Mouse (Mus musculus) monocyte, adult 5-6 weeks (primary cell): ENCODE measurements around the gene Jazf1. TPM values are rescaled to one million over a fixed set of nuclear protein-coding genes. Genes with fewer than 3 reads are reported as not detected.
A peak's percentile ranks its signal among the peaks of the same experiment; 100 is the strongest.

Experiments used
- ATAC-seq: fragments of 153-309, 156-312 bp; replicated peaks from 2 replicates; pipeline ENCODE4 v1.8.0; 2017; ENCODE audit warnings: mild to moderate bottlenecking; ENCODE audit not compliant: low TSS enrichment, insufficient number of reproducible peaks, severe bottlenecking, poor library complexity, low FRiP score
- total RNA-seq: library from RNA; stranded (forward); fragments of 200-1000, 200-491, 200-594 nt; gene quantifications from 3 replicates; pipeline ENCODE4 v1.2.3, GENCODE M21; 2017

Jazf1 gene
- total RNA-seq, 1 experiment from 2014 or later = 0.38 TPM

- no peak for ATAC-seq
Observed at GRCm38 (mm10) chr6:53017357-53018205, 50.9 kb downstream of the Jazf1 start.

- ATAC-seq = no peak
Observed at GRCm38 (mm10) chr6:53014460-53015455, 53.7 kb downstream of the Jazf1 start.

- no peak for ATAC-seq
Observed at GRCm38 (mm10) chr6:53010286-53010685, 58.1 kb downstream of the Jazf1 start.

- ATAC-seq = no peak
Observed at GRCm38 (mm10) chr6:53006032-53006431, 62.4 kb downstream of the Jazf1 start.

GRCm38 (mm10) chr6:53005544-53005943 is 62.9 kb downstream of the Jazf1 start:
- no peak for ATAC-seq

- no peak for ATAC-seq
Observed at GRCm38 (mm10) chr6:52990816-52991215, 77.6 kb downstream of the Jazf1 start.

- no peak for ATAC-seq
Observed at GRCm38 (mm10) chr6:52987905-52988640, 80.4 kb downstream of the Jazf1 start.

GRCm38 (mm10) chr6:52987391-52987790 is 81.0 kb downstream of the Jazf1 start:
- ATAC-seq = no peak

GRCm38 (mm10) chr6:52982175-52982574 is 86.3 kb downstream of the Jazf1 start:
- ATAC-seq = no peak

- no peak for ATAC-seq
Observed at GRCm38 (mm10) chr6:52979503-52979902, 88.9 kb downstream of the Jazf1 start.

GRCm38 (mm10) chr6:52973351-52973750 is 95.1 kb downstream of the Jazf1 start:
- ATAC-seq = no peak

- no peak for ATAC-seq
Observed at GRCm38 (mm10) chr6:52972138-52972537, 96.3 kb downstream of the Jazf1 start.

GRCm38 (mm10) chr6:52969717-52970261 is 98.6 kb downstream of the Jazf1 start:
- peak; percentile 80 for ATAC-seq

GRCm38 (mm10) chr6:52968346-52968891 is 100.0 kb downstream of the Jazf1 start:
- no peak for ATAC-seq

GRCm38 (mm10) chr6:52967557-52968270 is 100.7 kb downstream of the Jazf1 start:
- ATAC-seq = no peak

GRCm38 (mm10) chr6:52966001-52966400 is 102.4 kb downstream of the Jazf1 start:
- no peak for ATAC-seq

- ATAC-seq = peak; percentile 33; the same call in 1 of the 2 replicates
Observed at GRCm38 (mm10) chr6:52965340-52965739, 103.1 kb downstream of the Jazf1 start.
